Mouse (Mus musculus) right cerebral cortex, postnatal 36 days (tissue): ENCODE results near the gene Pdzph1.

Source experiments
- DNase-seq, 2 experiments: peaks; one replicate each; pipeline ENCODE4 v3.0.0; 2022; ENCODE audit warnings: low spot score in 2 of 2, mixed read lengths in 1 of 2

Pdzph1 gene

GRCm38 (mm10) chr17:58991275-58991674 lies at the start of gene Pdzph1:
Gene Pdzph1 (minus strand): TSS chr17:58991375.
- DNase-seq, result no peak

GRCm38 (mm10) chr17:59039754-59040153 lies 48.6 kb upstream of the Pdzph1 start:
- no peak for DNase-seq

- DNase-seq, result no peak
These were observed 42.3 kb upstream of the Pdzph1 start for GRCm38 (mm10) chr17:59033445-59033844.

- DNase-seq, result no peak
These were observed 35.2 kb upstream of the Pdzph1 start for GRCm38 (mm10) chr17:59026336-59026735.

GRCm38 (mm10) chr17:59024502-59024901 lies 33.3 kb upstream of the Pdzph1 start:
- no peak for DNase-seq

GRCm38 (mm10) chr17:59023971-59024370 lies 32.8 kb upstream of the Pdzph1 start:
- no peak for DNase-seq

- DNase-seq, result no peak
These were observed 27.5 kb upstream of the Pdzph1 start for GRCm38 (mm10) chr17:59018666-59019065.

- peak; percentile 29 to 40 for DNase-seq
These were observed 21.9 kb upstream of the Pdzph1 start, which contains the start of gene Nudt12 for GRCm38 (mm10) chr17:59013091-59013459. Gene Nudt12 (minus strand): TSS chr17:59013372.

GRCm38 (mm10) chr17:59012421-59013090 lies 21.4 kb upstream of the Pdzph1 start:
- no peak for DNase-seq

GRCm38 (mm10) chr17:59011546-59012307 lies 20.6 kb upstream of the Pdzph1 start:
- DNase-seq, result no peak

GRCm38 (mm10) chr17:58973237-58973636 lies 17.9 kb downstream of the Pdzph1 start:
- DNase-seq, result no peak

- DNase-seq, result peak in 1 of 2 experiments; percentile 2
These were observed 31.3 kb downstream of the Pdzph1 start for GRCm38 (mm10) chr17:58959905-58960304.

- DNase-seq, result no peak
These were observed 34.1 kb downstream of the Pdzph1 start for GRCm38 (mm10) chr17:58957055-58957454.

- DNase-seq, result no peak
These were observed 48.0 kb downstream of the Pdzph1 start for GRCm38 (mm10) chr17:58943015-58943822.

- no peak for DNase-seq
These were observed 52.6 kb downstream of the Pdzph1 start for GRCm38 (mm10) chr17:58938598-58938997.

- no peak for DNase-seq
These were observed 53.6 kb downstream of the Pdzph1 start for GRCm38 (mm10) chr17:58937533-58937932.

- DNase-seq, result no peak
These were observed 58.2 kb downstream of the Pdzph1 start for GRCm38 (mm10) chr17:58932983-58933280.

GRCm38 (mm10) chr17:58932279-58932982 lies 58.7 kb downstream of the Pdzph1 start:
- no peak for DNase-seq

GRCm38 (mm10) chr17:58924754-58925546 lies 66.2 kb downstream of the Pdzph1 start:
- DNase-seq, result no peak

- no peak for DNase-seq
These were observed 67.2 kb downstream of the Pdzph1 start for GRCm38 (mm10) chr17:58923901-58924476.
